Mouse (Mus musculus) midbrain, embryonic 16.5 days (tissue): ENCODE results near the gene Cecr2. TPM values are rescaled to one million over a fixed set of nuclear protein-coding genes. Genes with fewer than 3 reads are reported as not detected.
"Not testable (repeated sequence)": the region's sequence is repeated elsewhere in the genome, so short reads cannot be mapped to it uniquely, and the experiment has no call there.

Experiments used
- ATAC-seq: fragments of 200-750 bp; cut with Nextera tagmentation; 2 replicates; pipeline ENCODE4 v1.8.0; 2017; ENCODE audit warnings: moderate TSS enrichment
- H3K27ac ChIP-seq: fragments of 300-500 bp; sonication (generic); 2 replicates; pipeline ENCODE4 v1.5.1; 2014; ENCODE audit warnings: mild to moderate bottlenecking, low read length, mixed read lengths
- H3K27me3 ChIP-seq: fragments of 300-500 bp; sonication (generic); 2 replicates; pipeline ENCODE4 v1.6.1; 2014; ENCODE audit warnings: low read depth, low read length, mixed read lengths; ENCODE audit not compliant: control insufficient read depth, insufficient read depth
- H3K36me3 ChIP-seq: fragments of 300-500 bp; sonication (generic); 2 replicates; pipeline ENCODE4 v1.6.1; 2014; ENCODE audit warnings: mild to moderate bottlenecking, low read length, moderate library complexity, mixed read lengths; ENCODE audit not compliant: control insufficient read depth, insufficient read depth
- H3K4me1 ChIP-seq: fragments of 300-500 bp; sonication (generic); 2 replicates; pipeline ENCODE4 v1.6.1; 2014; ENCODE audit warnings: mild to moderate bottlenecking, low read length, mixed read lengths; ENCODE audit not compliant: control insufficient read depth, insufficient read depth
- H3K4me2 ChIP-seq: fragments of 300-500 bp; sonication (generic); 2 replicates; pipeline ENCODE4 v1.6.1; 2014; ENCODE audit warnings: mild to moderate bottlenecking, low read length, mixed read lengths
- H3K4me3 ChIP-seq: fragments of 300-500 bp; sonication (generic); 2 replicates; pipeline ENCODE4 v1.5.1; 2014; ENCODE audit warnings: low read depth, mild to moderate bottlenecking, low read length, moderate library complexity, mixed read lengths
- H3K9ac ChIP-seq: fragments of 300-500 bp; sonication (generic); 2 replicates; pipeline ENCODE4 v1.6.1; 2014; ENCODE audit warnings: low read depth, low read length, mixed read lengths
- H3K9me3 ChIP-seq: fragments of 300-500 bp; sonication (generic); replicated peaks from 2 replicates; pipeline ENCODE4 v1.6.1; 2014; ENCODE audit warnings: mild to moderate bottlenecking, low read length, mixed read lengths; ENCODE audit not compliant: control insufficient read depth, poor library complexity, severe bottlenecking
- WGBS: fragments of 180-500 bp; shearing (Covaris S2); extraction: QIAGEN DNeasy Blood & Tissue Kit; methylation state at CpG from one replicate; pipeline ENCODE4 v1.1.7; 2014; 5-methylcytosine and 5-hydroxymethylcytosine counted together
- polyA plus RNA-seq: library from polyadenylated mRNA; unstranded; fragments of >200 nt; fragmentation: Nextera tagmentation; extraction: Ambion mirVana; gene quantifications from 2 replicates; pipeline ENCODE4 v1.2.1, GENCODE M21; 2015

The Cecr2 gene
- polyA plus RNA-seq, 1 experiment from 2014 or later: 1.3 TPM

DNA sequence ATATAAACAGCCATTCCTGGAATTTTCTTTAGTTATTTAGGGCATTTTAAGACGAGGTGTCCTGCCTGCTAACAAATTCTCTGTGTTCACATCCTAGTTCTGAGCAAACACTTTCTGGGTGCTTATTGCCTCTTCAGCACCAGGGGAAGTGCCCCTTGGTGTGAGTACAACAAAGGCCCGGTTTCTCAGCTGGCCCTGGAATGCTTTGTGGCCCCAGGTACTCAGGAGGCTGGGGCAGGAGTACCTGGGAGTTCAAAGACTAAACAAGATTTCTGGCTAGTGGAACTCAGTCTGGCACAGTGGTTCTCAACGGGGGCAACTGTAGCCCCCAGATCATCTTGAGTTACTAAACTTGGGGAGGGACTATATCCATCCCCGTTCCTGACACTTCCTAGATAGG lies 26.6 kb upstream of the Cecr2 start:
- WGBS: 37% methylated on average over 4 of the region's 4 CpGs
- no peaks in the 10 kb centered on the region for H3K4me1 ChIP-seq

GRCm38 (mm10) chr6:120641866-120642378 lies 24.2 kb upstream of the Cecr2 start:
- H3K4me2 ChIP-seq: no peak overlapping the region
- no peak overlapping the region for H3K27ac ChIP-seq
- H3K4me1 ChIP-seq: no peaks in the 10 kb centered on the region
- H3K9me3 ChIP-seq: no peaks in the 10 kb centered on the region
- H3K9ac ChIP-seq: no peak overlapping the region
- no peaks in the 10 kb centered on the region for H3K36me3 ChIP-seq
- H3K4me3 ChIP-seq: no peak overlapping the region
- H3K27me3 ChIP-seq: no peaks in the 10 kb centered on the region
- no peak for ATAC-seq
- 90% methylated on average over 11 of the region's 11 CpGs for WGBS

More for the DNA sequence above, 26.6 kb upstream of the Cecr2 start:
- no peak overlapping the region for H3K9ac ChIP-seq
- H3K36me3 ChIP-seq: no peaks in the 10 kb centered on the region
- H3K4me2 ChIP-seq: no peak overlapping the region
- ATAC-seq: no peak
- H3K27me3 ChIP-seq: no peaks in the 10 kb centered on the region
- no peak overlapping the region for H3K4me3 ChIP-seq
- H3K27ac ChIP-seq: no peak overlapping the region
- no peaks in the 10 kb centered on the region for H3K9me3 ChIP-seq

- ATAC-seq: no peak
- no peaks in the 10 kb centered on the region for H3K9me3 ChIP-seq
- H3K36me3 ChIP-seq: no peaks in the 10 kb centered on the region
- H3K27me3 ChIP-seq: no peaks in the 10 kb centered on the region
- no peak overlapping the region for H3K4me3 ChIP-seq
- no peak overlapping the region for H3K9ac ChIP-seq
- WGBS: 50% methylated on average over 7 of the region's 7 CpGs
- H3K4me2 ChIP-seq: no peak overlapping the region
- H3K27ac ChIP-seq: no peak overlapping the region
- H3K4me1 ChIP-seq: no peaks in the 10 kb centered on the region
Measured at GRCm38 (mm10) chr6:120643776-120644175, 22.4 kb upstream of the Cecr2 start.

DNA sequence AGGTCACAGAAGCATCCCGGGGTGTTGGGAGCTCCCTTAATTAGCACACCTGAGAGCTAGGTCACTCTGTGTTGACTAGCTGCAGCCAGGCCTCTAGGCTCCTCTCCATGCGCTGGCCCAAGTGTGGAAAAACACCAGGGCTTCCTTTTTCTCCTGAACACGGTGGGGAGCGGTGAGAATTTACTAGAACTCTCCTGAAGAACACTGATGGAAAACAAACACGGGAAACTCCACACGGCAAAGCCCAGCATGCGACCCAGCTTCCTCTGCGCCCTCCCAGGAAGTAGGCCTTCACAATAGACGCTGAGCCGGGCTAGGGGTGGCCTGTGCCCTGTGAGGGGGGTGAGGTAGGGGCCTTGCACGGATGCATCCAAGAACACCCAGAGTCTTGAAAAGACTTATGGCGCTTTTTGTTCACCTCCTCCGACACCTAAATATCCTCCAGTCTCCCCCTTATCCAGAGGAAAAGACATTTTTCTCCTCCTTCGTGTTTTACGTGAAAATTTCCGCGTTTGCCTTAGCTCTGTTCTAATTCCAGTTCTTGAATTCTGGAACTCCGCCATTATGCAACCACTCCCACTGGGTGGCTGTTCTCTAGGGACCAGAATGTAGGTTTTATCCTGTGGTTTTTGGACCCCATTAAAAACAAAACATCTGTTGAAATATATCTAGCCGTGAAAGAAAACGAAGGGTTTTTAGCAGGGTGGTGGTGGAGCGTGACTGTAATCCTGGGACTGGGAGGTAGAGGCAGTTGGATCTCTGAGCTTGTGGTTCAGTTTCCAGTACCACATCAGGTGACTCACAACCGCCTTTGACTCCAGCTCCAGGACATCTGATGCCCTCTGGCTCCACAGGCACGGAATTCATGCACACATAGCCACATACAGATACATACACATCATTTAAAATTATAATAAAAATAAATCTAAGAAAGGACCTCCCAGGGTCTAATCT lies 21.5 kb upstream of the Cecr2 start:
- 49% methylated on average over 23 of the region's 23 CpGs for WGBS
- Histone ChIP-seq H3K4me1 (no peaks in the 10 kb centered on the region), H3K27ac (no peak overlapping the region), H3K9ac (no peak overlapping the region), H3K9me3 (no peaks in the 10 kb centered on the region), H3K27me3 (no peaks in the 10 kb centered on the region), H3K4me2 (no peak overlapping the region), H3K36me3 (no peaks in the 10 kb centered on the region), H3K4me3 (no peak overlapping the region)
- ATAC-seq: no peak

GRCm38 (mm10) chr6:120647246-120648028 lies 18.7 kb upstream of the Cecr2 start:
- H3K9me3 ChIP-seq, H3K27me3 ChIP-seq: not testable (repeated sequence)
- WGBS: 87% methylated on average over 3 of the region's 4 CpGs

DNA sequence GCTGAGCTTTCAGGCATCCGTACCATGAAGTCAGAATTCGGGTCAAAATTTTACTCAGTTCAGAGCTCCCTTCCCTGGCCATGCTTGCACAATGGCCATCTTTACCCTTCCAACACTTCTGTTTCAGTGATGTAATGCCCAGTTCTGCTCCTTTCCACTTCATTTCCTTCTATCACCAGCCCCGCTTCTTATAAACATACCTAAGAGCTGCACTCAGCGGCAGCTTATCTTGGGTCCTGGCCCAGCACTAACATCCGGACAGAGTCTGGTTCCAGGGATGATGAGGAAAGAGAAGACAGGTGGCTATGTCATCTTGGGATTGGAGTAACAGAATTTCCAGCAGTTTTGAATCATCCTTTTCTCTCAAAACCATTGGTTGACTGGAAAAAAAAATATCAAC lies 18.0 kb upstream of the Cecr2 start:
- WGBS: 81% methylated on average over 5 of the region's 5 CpGs
- ATAC-seq: no peak

More at GRCm38 (mm10) chr6:120647246-120648028, 18.7 kb upstream of the Cecr2 start:
- not testable (repeated sequence) for H3K9ac ChIP-seq, H3K36me3 ChIP-seq, H3K4me2 ChIP-seq, H3K4me1 ChIP-seq, H3K4me3 ChIP-seq, H3K27ac ChIP-seq, ATAC-seq

GRCm38 (mm10) chr6:120652666-120653065 lies 13.5 kb upstream of the Cecr2 start:
- no peak overlapping the region for H3K4me3 ChIP-seq
- 12% methylated on average over 7 of the region's 7 CpGs for WGBS
- H3K4me1 ChIP-seq: no peaks in the 10 kb centered on the region
- no peak for ATAC-seq
- no peak overlapping the region for H3K9ac ChIP-seq
- no peak overlapping the region for H3K27ac ChIP-seq
- no peaks in the 10 kb centered on the region for H3K27me3 ChIP-seq
- no peaks in the 10 kb centered on the region for H3K36me3 ChIP-seq
- no peaks in the 10 kb centered on the region for H3K9me3 ChIP-seq
- H3K4me2 ChIP-seq: no peak overlapping the region

More for the DNA sequence above, 18.0 kb upstream of the Cecr2 start:
- no peaks in the 10 kb centered on the region for H3K4me1 ChIP-seq
- no peaks in the 10 kb centered on the region for H3K9me3 ChIP-seq
- H3K9ac ChIP-seq: no peak overlapping the region
- H3K27me3 ChIP-seq: no peaks in the 10 kb centered on the region
- H3K4me2 ChIP-seq: no peak overlapping the region
- H3K36me3 ChIP-seq: no peaks in the 10 kb centered on the region
- no peak overlapping the region for H3K27ac ChIP-seq
- no peak overlapping the region for H3K4me3 ChIP-seq

- Histone ChIP-seq H3K27me3 (no peaks in the 10 kb centered on the region), H3K36me3 (no peaks in the 10 kb centered on the region), H3K9ac (no peak overlapping the region), H3K4me3 (no peak overlapping the region), H3K4me2 (no peak overlapping the region), H3K27ac (no peak overlapping the region), H3K9me3 (no peaks in the 10 kb centered on the region), H3K4me1 (no peaks in the 10 kb centered on the region)
- ATAC-seq: no peak
- 93% methylated on average over 3 of the region's 3 CpGs for WGBS
Measured at GRCm38 (mm10) chr6:120655702-120656101, 10.5 kb upstream of the Cecr2 start.
